Mouse (Mus musculus) intestine, embryonic 16.5 days (tissue): ENCODE measurements at regions not wholly inside any gene's neighbourhood (a gene's known extent, or its start where the extent isn't known, plus 50 kb on each side); places are given as distances from the start of the nearest gene placed in this dataset.

Experiments used
- ATAC-seq: fragments of 200-750 bp; cut with Nextera tagmentation; 2 replicates; pipeline ENCODE4 v1.8.0; 2017; ENCODE audit warnings: moderate TSS enrichment, moderate library complexity
- H3K27ac ChIP-seq: fragments of 300-500 bp; sonication (generic); 2 replicates; pipeline ENCODE4 v1.5.1; 2014; ENCODE audit warnings: mild to moderate bottlenecking, low read length
- H3K27me3 ChIP-seq: fragments of 300-500 bp; sonication (generic); replicated peaks from 2 replicates; pipeline ENCODE4 v1.6.1; 2014; ENCODE audit warnings: low read length, control low read depth, mixed read lengths; ENCODE audit not compliant: control insufficient read depth, insufficient read depth
- H3K36me3 ChIP-seq: fragments of 300-500 bp; sonication (generic); 2 replicates; pipeline ENCODE4 v1.6.1; 2014; ENCODE audit warnings: low read length, control low read depth; ENCODE audit not compliant: control insufficient read depth, insufficient read depth
- H3K4me1 ChIP-seq: fragments of 300-500 bp; sonication (generic); 2 replicates; pipeline ENCODE4 v1.6.1; 2014; ENCODE audit warnings: low read length, control low read depth, mixed read lengths; ENCODE audit not compliant: control insufficient read depth, insufficient read depth
- H3K4me2 ChIP-seq: fragments of 300-500 bp; sonication (generic); 2 replicates; pipeline ENCODE4 v1.6.1; 2014; ENCODE audit warnings: low read depth, low read length, control low read depth
- H3K4me3 ChIP-seq: fragments of 300-500 bp; sonication (generic); 2 replicates; pipeline ENCODE4 v1.5.1; 2014; ENCODE audit warnings: mild to moderate bottlenecking, low read length
- H3K9ac ChIP-seq: fragments of 300-500 bp; sonication (generic); 2 replicates; pipeline ENCODE4 v1.6.1; 2014; ENCODE audit warnings: low read depth, low read length
- H3K9me3 ChIP-seq: fragments of 300-500 bp; sonication (generic); 2 replicates; pipeline ENCODE4 v1.6.1; 2016; ENCODE audit warnings: low read length, control low read depth; ENCODE audit not compliant: control insufficient read depth
- WGBS: fragments of 180-500 bp; shearing (Covaris S2); extraction: QIAGEN DNeasy Blood & Tissue Kit; methylation state at CpG from one replicate; pipeline ENCODE4 v1.1.7; 2014; 5-methylcytosine and 5-hydroxymethylcytosine counted together

DNA sequence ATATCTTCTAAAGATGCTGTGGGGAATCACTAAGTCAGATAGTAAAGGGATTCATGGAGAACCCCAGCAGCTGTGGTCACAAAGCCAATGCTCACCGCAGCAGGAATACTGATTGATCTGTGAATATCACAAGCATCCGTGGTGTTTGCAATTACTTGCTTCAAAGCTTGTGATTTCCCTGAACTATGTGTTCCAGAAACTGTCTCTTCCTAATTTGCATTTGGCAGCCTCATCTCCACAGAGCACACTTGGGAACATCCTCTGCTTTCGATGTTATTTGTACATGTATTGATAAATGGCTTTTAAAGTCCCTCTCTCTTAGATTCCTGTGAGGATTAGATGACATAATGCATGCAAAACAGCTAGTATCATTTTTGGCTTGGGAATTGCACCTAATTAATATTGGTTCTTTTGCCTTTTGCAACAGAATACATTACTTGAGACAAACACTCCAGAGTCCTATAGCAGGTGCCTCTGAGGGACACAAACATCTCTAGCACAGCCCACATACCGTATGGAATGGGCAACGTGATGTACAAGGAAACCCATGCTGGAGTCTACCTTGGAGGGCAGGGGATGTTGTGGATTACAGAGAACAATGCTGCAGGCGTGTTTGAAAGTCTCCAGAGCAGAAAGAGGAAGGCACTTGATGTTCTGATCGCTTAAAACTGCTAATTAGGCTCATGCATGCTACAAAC is 211.0 kb downstream of the Nuak1 start:
- no peaks in the 10 kb centered on the region for H3K4me1 ChIP-seq
- H3K9ac ChIP-seq: no peak overlapping the region
- no peak for ATAC-seq
- no peaks in the 10 kb centered on the region for H3K9me3 ChIP-seq
- H3K27ac ChIP-seq: no peak overlapping the region
- no peak overlapping the region for H3K4me2 ChIP-seq
- WGBS: 71% methylated on average over 7 of the region's 7 CpGs
- no peaks in the 10 kb centered on the region for H3K36me3 ChIP-seq
- H3K4me3 ChIP-seq: no peak overlapping the region
- H3K27me3 ChIP-seq: no peaks in the 10 kb centered on the region

DNA sequence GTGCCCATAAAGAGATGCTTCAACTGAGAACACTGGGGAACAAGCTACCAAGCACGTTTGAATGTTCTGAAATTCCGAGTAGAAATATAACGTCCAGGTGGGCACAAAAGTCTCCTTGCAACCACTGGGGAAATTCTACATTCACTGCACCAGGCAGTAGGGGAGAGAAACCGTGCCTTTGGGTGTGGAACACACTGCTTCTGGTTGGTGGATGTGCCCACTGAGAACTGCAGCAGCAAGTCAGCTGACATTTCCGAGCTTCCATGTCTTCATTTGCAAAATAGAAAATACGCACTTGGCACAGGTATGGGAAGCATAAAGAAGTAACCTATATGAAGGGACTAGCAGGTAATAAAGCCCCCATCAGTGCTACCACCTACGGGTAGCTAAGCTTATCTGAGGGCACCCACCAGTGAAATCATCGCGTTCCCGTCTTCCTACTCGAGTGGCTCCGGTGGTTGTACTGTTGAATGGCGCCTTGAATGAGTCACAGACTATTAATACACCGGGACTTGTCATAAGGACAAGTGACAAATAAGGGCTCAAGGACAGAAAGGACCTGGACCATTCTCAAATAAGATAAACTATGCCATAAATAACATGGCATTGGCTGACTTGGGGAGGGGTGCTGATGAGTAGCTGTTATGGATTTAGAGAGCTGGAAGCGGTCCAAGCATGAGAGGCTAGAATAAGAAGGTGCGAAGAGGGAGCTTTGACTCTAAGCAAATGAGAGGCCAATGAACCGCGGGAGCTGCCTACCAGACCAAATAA is 210.2 kb downstream of the Nuak1 start:
- Histone ChIP-seq H3K36me3 (no peaks in the 10 kb centered on the region), H3K27me3 (no peaks in the 10 kb centered on the region), H3K27ac (no peak overlapping the region), H3K9me3 (no peaks in the 10 kb centered on the region), H3K4me2 (no peak overlapping the region), H3K4me3 (no peak overlapping the region), H3K4me1 (no peaks in the 10 kb centered on the region), H3K9ac (no peak overlapping the region)
- 86% methylated on average over 18 of the region's 18 CpGs for whole genome bisulfite sequencing
- ATAC-seq: no peak

DNA sequence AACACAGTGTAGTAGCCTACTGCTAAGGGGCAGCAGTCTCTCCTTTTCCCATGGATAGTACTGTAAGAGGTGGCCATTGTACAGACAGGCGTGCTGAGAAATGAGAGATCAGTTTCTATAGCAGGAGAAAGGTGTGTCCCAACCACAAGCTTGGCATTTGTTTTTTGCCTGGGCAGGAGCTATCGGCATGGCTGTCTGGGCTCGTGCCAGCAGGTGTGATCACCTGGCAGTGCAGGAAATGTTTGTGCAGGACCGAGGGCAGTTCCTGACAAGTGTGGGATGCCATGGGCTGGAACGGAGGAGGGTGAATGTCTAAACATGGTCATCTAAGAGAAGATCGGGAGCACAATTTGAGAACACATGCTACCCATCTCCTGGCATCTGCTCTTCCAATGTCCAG is 205.4 kb downstream of the Nuak1 start:
- Histone ChIP-seq H3K4me1 (no peaks in the 10 kb centered on the region), H3K9me3 (no peaks in the 10 kb centered on the region), H3K4me3 (no peak overlapping the region), H3K27ac (no peak overlapping the region), H3K9ac (no peak overlapping the region), H3K36me3 (no peaks in the 10 kb centered on the region), H3K27me3 (no peaks in the 10 kb centered on the region), H3K4me2 (no peak overlapping the region)
- no peak for ATAC-seq
- WGBS: 91% methylated on average over 6 of the region's 6 CpGs

DNA sequence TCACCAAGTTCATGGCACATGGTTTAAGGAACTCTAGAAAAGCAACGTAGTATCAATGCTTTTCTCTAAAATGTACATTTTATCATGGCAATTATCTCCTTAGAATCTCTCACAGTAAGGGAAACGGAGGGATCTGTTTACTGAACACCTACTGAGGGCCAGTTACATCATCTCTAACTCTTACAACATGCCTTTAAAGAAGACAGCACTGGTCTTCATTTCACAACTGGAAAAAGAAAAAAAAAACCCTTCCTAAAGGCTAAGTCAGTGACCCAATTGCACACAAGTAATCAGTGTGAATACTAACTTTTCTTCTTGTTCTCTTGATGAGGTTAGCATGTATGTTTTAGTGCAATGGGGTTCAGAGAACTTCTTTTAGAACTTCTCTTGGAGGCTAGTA is 204.2 kb downstream of the Nuak1 start:
- no peaks in the 10 kb centered on the region for H3K4me1 ChIP-seq
- H3K4me2 ChIP-seq: no peak overlapping the region
- no peak overlapping the region for H3K4me3 ChIP-seq
- WGBS: 63% methylated on average over 2 of the region's 2 CpGs
- no peak overlapping the region for H3K27ac ChIP-seq
- no peaks in the 10 kb centered on the region for H3K36me3 ChIP-seq
- H3K27me3 ChIP-seq: no peaks in the 10 kb centered on the region
- no peak for ATAC-seq
- H3K9me3 ChIP-seq: no peaks in the 10 kb centered on the region
- no peak overlapping the region for H3K9ac ChIP-seq

DNA sequence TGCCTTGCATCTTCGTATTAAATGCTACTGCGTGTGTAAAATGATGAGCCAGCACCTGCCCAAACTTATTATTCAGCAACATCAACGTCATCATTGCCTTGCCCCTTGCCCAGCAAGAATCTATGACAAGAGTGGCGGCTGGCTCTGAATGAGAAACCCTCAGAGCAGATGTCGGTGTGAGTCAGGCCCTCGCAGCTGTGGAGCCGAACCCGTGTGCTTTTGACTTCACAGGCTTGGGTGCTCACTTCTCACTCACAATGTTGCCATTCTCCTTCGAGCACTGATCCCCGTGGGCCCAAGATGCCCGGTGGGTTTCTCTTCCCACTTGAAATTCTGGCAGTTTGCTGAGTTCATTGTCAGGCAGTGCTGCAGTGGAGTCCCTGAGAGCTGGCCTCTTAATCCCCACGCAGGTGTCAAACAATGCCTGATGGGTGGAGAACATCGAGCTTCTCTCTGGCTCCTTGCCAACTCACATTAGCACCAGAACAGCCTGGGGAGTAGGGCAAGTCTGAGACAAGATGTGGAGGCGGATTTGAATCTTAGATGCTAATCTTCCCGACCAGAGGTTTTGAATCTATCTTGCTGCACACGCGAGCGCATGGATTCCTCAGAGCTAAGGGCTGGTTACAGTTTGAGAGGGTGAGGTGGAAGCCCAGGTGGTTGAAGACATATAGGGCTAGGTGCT is 202.0 kb downstream of the Nuak1 start:
- 65% methylated on average over 18 of the region's 18 CpGs for WGBS
- no peak overlapping the region for H3K4me3 ChIP-seq
- no peak overlapping the region for H3K9ac ChIP-seq

DNA sequence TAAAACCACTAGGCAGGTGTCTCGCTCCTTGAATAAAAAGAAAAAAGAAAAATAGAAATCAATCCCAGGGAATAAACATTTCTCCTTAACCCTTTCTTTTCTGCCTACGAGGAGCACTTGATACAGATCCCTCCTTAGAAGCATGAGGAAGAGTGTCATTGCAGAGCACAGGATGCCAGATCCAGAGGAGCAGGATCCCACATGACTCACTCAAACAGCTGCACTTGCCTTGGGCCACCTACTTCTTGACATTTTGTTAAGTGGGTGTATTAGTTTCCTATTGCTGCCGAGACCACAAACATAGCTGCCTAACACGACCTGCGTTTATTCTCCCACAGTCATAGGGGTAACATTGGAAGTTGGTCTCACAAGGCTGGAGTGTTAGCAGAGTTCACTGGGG is 197.1 kb downstream of the Nuak1 start:
- ATAC-seq: no peak
- H3K27me3 ChIP-seq: no peaks in the 10 kb centered on the region
- H3K9me3 ChIP-seq: peaks cover 12% of the 10 kb centered on the region
- 89% methylated on average over 5 of the region's 5 CpGs for WGBS
- no peaks in the 10 kb centered on the region for H3K36me3 ChIP-seq
- H3K9ac ChIP-seq: no peak overlapping the region
- H3K27ac ChIP-seq: no peak overlapping the region
- no peaks in the 10 kb centered on the region for H3K4me1 ChIP-seq
- no peak overlapping the region for H3K4me2 ChIP-seq
- H3K4me3 ChIP-seq: no peak overlapping the region

More for the DNA sequence above, 202.0 kb downstream of the Nuak1 start:
- H3K4me1 ChIP-seq: no peaks in the 10 kb centered on the region
- peaks cover 12% of the 10 kb centered on the region for H3K9me3 ChIP-seq
- no peaks in the 10 kb centered on the region for H3K36me3 ChIP-seq
- H3K27ac ChIP-seq: no peak overlapping the region
- ATAC-seq: no peak
- H3K4me2 ChIP-seq: no peak overlapping the region
- no peaks in the 10 kb centered on the region for H3K27me3 ChIP-seq

DNA sequence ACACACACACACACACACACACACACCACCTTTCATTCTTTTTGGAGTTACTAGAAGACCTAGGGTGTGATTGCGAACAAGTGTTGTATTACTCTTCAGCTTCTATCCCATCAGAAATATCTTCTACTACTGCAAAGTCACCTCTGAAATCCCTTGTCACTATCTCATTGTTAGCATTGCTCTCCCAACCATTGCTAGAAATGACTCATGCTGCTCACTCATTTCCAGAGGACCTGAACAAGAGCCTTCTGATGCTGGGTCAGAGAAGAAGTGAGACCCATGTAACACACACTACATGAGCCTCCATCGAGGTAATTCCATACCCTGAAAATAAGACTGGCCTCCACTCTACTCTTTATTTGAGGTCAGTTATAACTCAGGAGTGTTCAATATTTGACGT is 191.1 kb downstream of the Nuak1 start:
- no peaks in the 10 kb centered on the region for H3K27me3 ChIP-seq
- H3K4me3 ChIP-seq: no peak overlapping the region
- no peak overlapping the region for H3K9ac ChIP-seq
- no peak overlapping the region for H3K4me2 ChIP-seq
- no peak for ATAC-seq
- 86% methylated on average over 3 of the region's 3 CpGs for WGBS
- H3K27ac ChIP-seq: no peak overlapping the region
- H3K4me1 ChIP-seq: no peaks in the 10 kb centered on the region
- H3K9me3 ChIP-seq: no peaks in the 10 kb centered on the region
- no peaks in the 10 kb centered on the region for H3K36me3 ChIP-seq

DNA sequence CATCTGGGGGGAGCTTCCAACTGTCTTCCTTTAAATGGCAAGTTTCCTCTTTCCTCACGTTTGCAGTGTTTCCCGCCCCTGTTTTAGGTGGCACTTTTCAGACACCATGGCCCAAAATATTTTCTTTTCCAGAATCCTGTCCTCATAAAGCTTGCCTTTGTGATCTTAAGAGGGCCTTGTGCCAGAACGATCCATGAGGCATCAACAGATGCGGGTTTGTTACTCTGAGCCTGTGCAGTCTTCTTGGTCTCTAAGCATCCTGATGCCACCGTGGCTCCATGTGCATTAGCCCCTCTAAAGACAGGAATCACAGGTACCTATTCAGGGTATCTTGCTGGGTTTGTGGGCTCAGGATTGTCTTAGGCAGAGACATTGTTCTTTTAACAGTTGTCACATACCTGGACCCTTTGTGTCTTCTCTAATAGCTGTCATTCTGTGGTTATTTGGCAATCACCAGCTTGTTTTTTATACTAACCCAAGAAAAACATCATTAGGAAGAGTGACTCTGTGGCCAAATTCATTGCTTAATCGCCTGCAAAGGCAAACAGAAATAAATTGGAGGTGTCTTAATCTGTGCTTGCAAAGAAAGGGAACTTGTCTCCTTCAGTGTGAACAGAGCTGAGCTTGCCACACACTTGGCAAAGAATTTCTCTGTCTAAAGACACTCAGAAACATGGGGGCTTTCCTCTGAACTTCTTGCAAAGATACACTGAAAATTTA is 179.3 kb downstream of the Nuak1 start:
- Histone ChIP-seq H3K36me3 (no peaks in the 10 kb centered on the region), H3K4me2 (no peak overlapping the region), H3K4me3 (no peak overlapping the region), H3K9ac (no peak overlapping the region), H3K27ac (no peak overlapping the region), H3K4me1 (no peaks in the 10 kb centered on the region), H3K27me3 (no peaks in the 10 kb centered on the region), H3K9me3 (no peaks in the 10 kb centered on the region)
- 74% methylated on average over 6 of the region's 6 CpGs for WGBS
- no peak for ATAC-seq

DNA sequence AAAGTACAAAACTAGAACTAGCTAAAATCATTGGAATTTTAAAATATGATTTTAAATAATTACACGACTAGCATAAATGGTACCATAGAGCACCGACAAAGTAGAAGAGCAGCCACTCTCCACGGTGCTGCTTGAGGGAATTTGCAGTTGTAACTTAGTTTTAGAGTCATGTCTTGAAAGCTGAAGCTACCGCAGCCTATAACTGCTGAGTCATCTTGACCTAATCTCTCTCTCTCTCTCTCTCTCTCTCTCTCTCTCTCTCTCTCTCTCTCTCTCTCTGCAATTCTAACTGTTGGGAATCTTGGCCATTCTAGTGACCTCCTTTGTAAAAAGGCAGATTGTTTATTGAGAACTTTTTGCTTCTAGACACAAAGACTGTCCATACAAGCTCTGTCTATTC is 177.5 kb downstream of the Nuak1 start:
- Histone ChIP-seq H3K27me3 (no peaks in the 10 kb centered on the region), H3K4me1 (no peaks in the 10 kb centered on the region), H3K9me3 (no peaks in the 10 kb centered on the region), H3K27ac (no peak overlapping the region), H3K4me2 (no peak overlapping the region), H3K9ac (no peak overlapping the region), H3K36me3 (no peaks in the 10 kb centered on the region), H3K4me3 (no peak overlapping the region)
- 87% methylated on average over 4 of the region's 4 CpGs for WGBS
- no peak for ATAC-seq
